Mouse (Mus musculus) cerebellum, adult 9-11 months (tissue): Measurements from ENCODE around the gene Gab1.

ENCODE experiments used
- DNase-seq: peaks from one replicate; pipeline ENCODE4 v3.0.0; 2022

The Gab1 gene

DNA sequence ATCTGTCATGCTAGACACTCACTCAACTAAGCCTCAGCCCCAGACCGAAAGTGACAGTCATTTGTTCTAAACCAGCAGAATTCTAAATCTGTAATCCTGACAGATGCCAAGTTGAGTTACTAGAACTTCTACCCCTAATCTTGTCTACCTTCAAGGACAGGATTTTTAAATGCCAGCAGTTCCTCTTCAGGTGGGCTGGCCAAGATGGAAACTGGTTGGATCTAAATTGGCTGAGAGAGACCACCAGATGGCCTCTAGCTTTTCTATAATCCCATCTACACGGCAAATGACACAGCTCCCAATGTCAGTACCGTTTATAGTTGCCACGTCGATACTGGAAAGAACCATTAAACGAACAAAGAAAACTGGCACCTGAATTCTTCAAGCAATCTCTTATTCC lies 8.9 kb downstream of the Gab1 start:
- DNase-seq = no peak

- no peak for DNase-seq
These were observed 9.6 kb downstream of the Gab1 start for GRCm38 (mm10) chr8:80870535-80871204.

GRCm38 (mm10) chr8:80869881-80870328 lies 10.4 kb downstream of the Gab1 start:
- no peak for DNase-seq

GRCm38 (mm10) chr8:80868801-80869323 lies 11.5 kb downstream of the Gab1 start:
- no peak for DNase-seq

DNA sequence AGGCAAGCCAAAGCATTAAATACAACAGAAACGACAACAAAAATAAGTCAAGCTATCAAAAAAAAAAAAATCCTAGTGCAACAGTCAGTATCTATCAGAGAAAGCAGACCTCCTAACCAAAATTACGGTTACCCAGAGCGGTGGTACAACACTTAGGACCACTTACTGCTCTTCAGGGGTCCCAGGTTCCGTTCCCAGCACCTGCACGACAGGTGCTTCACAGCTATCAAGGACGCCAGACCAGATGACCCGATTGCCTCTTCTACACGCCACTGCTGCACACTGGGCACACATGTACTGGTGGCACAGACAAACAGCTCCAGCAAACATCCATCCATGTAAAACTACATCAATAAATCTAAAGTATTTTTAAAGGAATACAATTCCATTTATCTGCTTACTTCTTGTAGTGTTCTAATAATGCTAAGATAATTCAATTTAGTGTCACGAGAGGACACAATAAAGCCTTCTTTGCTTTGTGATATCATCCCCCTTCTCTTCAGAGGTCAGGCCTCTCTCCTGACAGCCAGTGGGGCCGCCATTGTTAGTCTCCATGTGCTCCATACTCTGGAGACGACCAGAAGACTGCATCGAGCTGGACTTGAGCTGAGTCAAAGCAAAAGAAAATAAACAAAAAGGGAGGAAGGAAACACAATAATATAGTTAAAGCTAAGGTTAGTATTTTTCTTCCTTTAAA lies 12.2 kb downstream of the Gab1 start:
- no peak for DNase-seq

- no peak for DNase-seq
These were observed 12.7 kb downstream of the Gab1 start for GRCm38 (mm10) chr8:80867598-80867997.

- peak; percentile 37 for DNase-seq
These were observed 15.0 kb downstream of the Gab1 start for GRCm38 (mm10) chr8:80865181-80865784.

GRCm38 (mm10) chr8:80863393-80863792 lies 16.9 kb downstream of the Gab1 start:
- no peak for DNase-seq

GRCm38 (mm10) chr8:80859180-80859775 lies 21.0 kb downstream of the Gab1 start:
- DNase-seq = no peak

GRCm38 (mm10) chr8:80857851-80858367 lies 22.4 kb downstream of the Gab1 start:
- DNase-seq = no peak

GRCm38 (mm10) chr8:80857128-80857527 lies 23.2 kb downstream of the Gab1 start:
- no peak for DNase-seq

DNA sequence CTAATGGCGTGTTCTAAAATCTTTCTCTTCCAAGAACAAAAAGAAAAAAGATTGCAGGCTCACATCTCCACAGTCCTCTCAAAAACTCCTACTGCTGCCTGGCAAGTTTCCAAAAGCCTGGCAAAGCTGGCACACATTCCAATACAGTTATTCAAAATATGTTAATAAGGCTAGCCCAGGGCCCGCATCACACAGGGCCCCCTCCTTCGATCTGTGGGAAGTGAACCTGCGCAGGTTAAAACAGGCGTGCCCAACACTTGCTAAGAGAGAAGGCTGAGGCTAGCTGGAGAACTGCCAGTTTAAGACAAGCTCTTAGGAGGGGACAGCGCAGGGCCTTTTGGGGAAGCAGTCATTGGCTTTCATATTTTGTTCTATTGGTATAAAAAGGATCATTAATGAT lies 23.7 kb downstream of the Gab1 start:
- DNase-seq = no peak

GRCm38 (mm10) chr8:80853622-80854021 lies 26.7 kb downstream of the Gab1 start:
- DNase-seq = no peak

DNA sequence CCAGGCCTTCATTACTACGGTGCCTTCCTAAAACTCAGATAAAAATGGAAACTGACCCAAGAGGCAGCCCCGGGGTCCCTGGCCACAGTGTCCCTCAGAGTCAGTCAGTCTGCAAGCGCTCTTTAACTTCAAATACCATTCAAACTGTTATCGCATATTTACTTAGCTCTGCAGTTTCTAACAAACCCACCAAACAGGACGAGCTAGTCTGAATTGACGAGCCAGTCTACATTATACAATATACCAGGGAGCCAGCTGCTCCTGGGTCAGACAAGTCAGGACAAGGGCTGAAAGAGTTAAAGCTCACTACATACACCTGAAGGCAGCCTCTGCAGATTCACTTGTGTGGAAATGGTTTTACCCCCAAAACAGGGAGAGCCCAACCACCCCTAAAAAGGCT lies 27.1 kb downstream of the Gab1 start:
- DNase-seq = no peak

- no peak for DNase-seq
These were observed 27.7 kb downstream of the Gab1 start for GRCm38 (mm10) chr8:80852412-80853165.

GRCm38 (mm10) chr8:80851648-80852047 lies 28.7 kb downstream of the Gab1 start:
- DNase-seq = no peak

DNA sequence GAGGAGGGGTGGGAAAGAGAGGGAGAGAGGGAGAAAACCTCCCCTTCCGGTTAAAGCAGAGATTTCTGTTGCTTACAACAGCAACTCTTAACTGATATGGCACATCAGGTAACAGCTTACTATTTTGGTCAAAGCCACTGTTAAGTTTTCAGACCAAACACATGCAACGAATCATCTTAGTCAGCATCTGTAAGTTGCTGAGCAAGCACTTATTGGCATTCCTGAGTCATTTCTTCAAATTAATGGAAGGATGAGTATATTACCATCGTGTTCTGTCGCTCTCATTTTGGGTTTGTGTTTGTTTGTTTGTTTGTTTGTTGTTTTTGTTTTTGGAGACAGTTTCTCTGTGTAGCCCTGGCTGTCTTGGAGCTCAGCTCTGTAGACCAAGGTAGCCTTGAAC lies 30.3 kb downstream of the Gab1 start:
- no peak for DNase-seq

GRCm38 (mm10) chr8:80848631-80849030 lies 31.7 kb downstream of the Gab1 start:
- DNase-seq = no peak

DNA sequence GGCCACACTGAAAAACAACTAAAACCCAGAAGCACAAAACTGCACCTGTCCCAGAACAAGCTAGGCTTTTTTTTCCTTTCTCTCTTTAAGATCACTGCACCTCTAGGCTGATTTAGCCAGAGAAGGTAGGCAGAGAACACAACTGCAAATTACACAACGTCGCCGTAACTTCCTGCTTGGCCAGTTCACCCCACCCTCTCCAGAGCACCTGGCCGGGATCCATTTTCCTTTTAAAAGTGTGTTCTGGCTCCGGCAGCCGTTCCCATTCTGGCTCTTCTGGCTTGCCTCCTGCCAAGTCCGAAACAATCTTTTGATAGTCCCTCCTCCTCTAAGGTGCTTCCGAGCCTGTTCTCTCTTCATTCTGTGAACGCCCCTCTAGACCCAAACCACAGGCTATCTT lies 32.4 kb downstream of the Gab1 start:
- no peak for DNase-seq

DNA sequence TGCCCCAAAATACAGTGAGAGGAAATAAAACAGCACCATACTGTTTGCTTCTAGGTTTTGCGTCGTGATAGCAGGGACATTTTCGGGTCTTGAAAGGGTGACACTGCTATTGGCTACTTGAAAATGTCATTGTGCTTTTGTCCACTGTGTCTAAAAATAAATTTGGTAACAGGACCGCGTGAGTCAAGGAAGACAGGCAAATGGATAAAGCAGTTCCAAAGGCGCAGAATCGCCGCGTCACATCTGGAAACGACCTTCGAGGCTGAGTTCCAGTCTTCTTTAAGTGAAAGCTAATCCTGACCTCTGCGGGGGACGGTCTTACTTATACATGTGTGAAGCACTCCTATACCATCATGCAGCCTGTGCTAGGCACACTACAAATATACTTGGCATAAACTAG lies 35.0 kb downstream of the Gab1 start:
- no peak for DNase-seq

GRCm38 (mm10) chr8:80843744-80844434 lies 36.4 kb downstream of the Gab1 start:
- DNase-seq = no peak

GRCm38 (mm10) chr8:80842514-80842913 lies 37.8 kb downstream of the Gab1 start:
- DNase-seq = no peak
